Mouse (Mus musculus): ENCODE measurements around the gene Rnf2. TPM values are rescaled to one million over a fixed set of nuclear protein-coding genes. Genes with fewer than 3 reads are reported as not detected.

Gene Rnf2
- polyA plus RNA-seq, 1 experiment: 25.8 TPM

GRCm38 (mm10) chr1:151517571-151518250, 17.0 kb upstream of the Rnf2 start:
- WGBS: 77% methylated on average over 13 of the region's 15 CpGs
- H3K27ac ChIP-seq (ENCODE audit: control insufficient read depth, insufficient read depth, low read depth, low read length, poor library complexity): no peak overlapping the region
- no peak for TF ChIP-seq CTCF (IDR thresholded peaks at IDR 0.05; ENCODE audit: control insufficient read depth, insufficient read depth, low read length)
- TF ChIP-seq POLR2A (IDR thresholded peaks at IDR 0.05; ENCODE audit: borderline replicate concordance, control insufficient read depth, low read depth, low read length): no peak
- H3K4me1 ChIP-seq (ENCODE audit: control insufficient read depth, insufficient read depth, low read length): no peaks in the 10 kb centered on the region
- H3K4me3 ChIP-seq (replicated peaks; ENCODE audit: control insufficient read depth, low read depth, low read length): no peak overlapping the region

DNA sequence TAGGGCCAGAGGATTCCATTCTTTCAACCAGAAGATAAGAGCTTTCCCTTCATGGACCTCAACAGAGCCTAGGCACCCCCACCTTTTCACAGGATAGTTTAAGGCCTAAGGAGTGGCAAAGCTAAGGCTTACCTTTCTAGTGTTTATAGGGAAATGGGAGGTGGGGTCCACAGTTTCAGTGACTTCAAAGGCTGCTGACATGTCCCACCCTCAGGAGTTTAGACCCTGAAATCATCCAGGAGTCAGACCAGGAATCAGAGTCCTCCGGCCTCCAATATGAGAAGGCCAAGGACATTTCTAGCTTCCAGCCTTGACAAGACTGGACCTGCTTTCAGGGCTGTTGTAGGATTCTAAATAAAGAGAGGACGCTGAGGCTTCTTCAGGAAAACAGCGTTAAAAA, 16.1 kb upstream of the Rnf2 start:
- no peak overlapping the region for H3K27ac ChIP-seq (ENCODE audit: control insufficient read depth, insufficient read depth, low read depth, low read length, poor library complexity)
- TF ChIP-seq CTCF (IDR thresholded peaks at IDR 0.05; ENCODE audit: control insufficient read depth, insufficient read depth, low read length) (no peak), POLR2A (IDR thresholded peaks at IDR 0.05; ENCODE audit: borderline replicate concordance, control insufficient read depth, low read depth, low read length) (no peak)
- WGBS: 90% methylated on average over 3 of the region's 3 CpGs
- H3K4me1 ChIP-seq (ENCODE audit: control insufficient read depth, insufficient read depth, low read length): no peaks in the 10 kb centered on the region
- H3K4me3 ChIP-seq (replicated peaks; ENCODE audit: control insufficient read depth, low read depth, low read length): no peak overlapping the region

DNA sequence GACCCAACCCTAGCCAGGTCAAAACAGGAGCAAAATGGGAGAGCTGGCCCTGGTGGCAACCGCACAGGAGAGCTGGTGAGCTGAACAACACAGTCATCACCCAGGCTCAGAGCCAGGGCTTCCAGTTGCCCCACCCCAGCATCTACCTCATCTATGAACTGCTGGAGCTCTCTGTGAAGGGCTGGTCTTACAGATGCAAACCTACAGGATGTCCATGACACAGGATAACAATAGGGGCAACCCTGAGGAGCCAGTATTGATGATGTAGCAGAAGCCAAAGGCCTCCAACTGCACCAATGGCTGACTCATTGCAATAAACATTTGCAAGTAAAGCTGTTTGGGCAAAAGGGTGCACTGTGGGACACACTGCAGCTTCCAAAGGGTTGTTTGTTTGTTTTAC, 15.0 kb upstream of the Rnf2 start:
- H3K27ac ChIP-seq (ENCODE audit: control insufficient read depth, insufficient read depth, low read depth, low read length, poor library complexity): no peak overlapping the region
- H3K4me1 ChIP-seq (ENCODE audit: control insufficient read depth, insufficient read depth, low read length): no peaks in the 10 kb centered on the region
- TF ChIP-seq POLR2A (IDR thresholded peaks at IDR 0.05; ENCODE audit: borderline replicate concordance, control insufficient read depth, low read depth, low read length) (no peak), CTCF (IDR thresholded peaks at IDR 0.05; ENCODE audit: control insufficient read depth, insufficient read depth, low read length) (no peak)
- H3K4me3 ChIP-seq (replicated peaks; ENCODE audit: control insufficient read depth, low read depth, low read length): no peak overlapping the region
- WGBS: 64% methylated on average over 1 of the region's 1 CpGs

DNA sequence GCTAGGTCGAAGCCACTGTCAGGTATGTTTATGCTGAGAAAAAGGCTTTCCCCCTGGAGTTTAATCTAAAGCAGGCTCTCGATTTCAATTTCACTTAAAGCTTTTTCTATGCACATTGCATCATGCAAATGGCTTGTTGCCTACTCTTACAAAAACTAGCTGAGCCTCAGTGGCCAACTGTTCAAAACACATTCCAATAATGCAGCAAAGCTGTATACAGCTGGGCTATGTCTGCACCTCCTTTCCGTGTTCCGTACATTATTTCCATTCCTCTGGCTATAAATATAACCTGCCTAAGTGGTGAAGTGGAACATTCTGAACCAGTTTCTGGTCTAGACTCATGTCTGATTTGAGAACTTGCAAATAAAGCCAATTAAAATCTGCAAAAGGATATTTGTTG, 13.4 kb upstream of the Rnf2 start:
- H3K27ac ChIP-seq (ENCODE audit: control insufficient read depth, insufficient read depth, low read depth, low read length, poor library complexity): no peak overlapping the region
- TF ChIP-seq POLR2A (IDR thresholded peaks at IDR 0.05; ENCODE audit: borderline replicate concordance, control insufficient read depth, low read depth, low read length): no peak
- TF ChIP-seq CTCF (IDR thresholded peaks at IDR 0.05; ENCODE audit: control insufficient read depth, insufficient read depth, low read length): no peak
- H3K4me3 ChIP-seq (replicated peaks; ENCODE audit: control insufficient read depth, low read depth, low read length): no peak overlapping the region
- 89% methylated on average over 4 of the region's 4 CpGs for WGBS
- H3K4me1 ChIP-seq (ENCODE audit: control insufficient read depth, insufficient read depth, low read length): no peaks in the 10 kb centered on the region

GRCm38 (mm10) chr1:151510811-151511210, 10.1 kb upstream of the Rnf2 start:
- WGBS: 52% methylated on average over 4 of the region's 4 CpGs
- TF ChIP-seq CTCF (IDR thresholded peaks at IDR 0.05; ENCODE audit: control insufficient read depth, insufficient read depth, low read length): no peak
- no peak for TF ChIP-seq POLR2A (IDR thresholded peaks at IDR 0.05; ENCODE audit: borderline replicate concordance, control insufficient read depth, low read depth, low read length)
- Histone ChIP-seq H3K4me1 (ENCODE audit: control insufficient read depth, insufficient read depth, low read length) (no peaks in the 10 kb centered on the region), H3K27ac (ENCODE audit: control insufficient read depth, insufficient read depth, low read depth, low read length, poor library complexity) (no peak overlapping the region), H3K4me3 (replicated peaks; ENCODE audit: control insufficient read depth, low read depth, low read length) (no peak overlapping the region)

GRCm38 (mm10) chr1:151499815-151500501, 797 bp downstream of the Rnf2 start:
- 0% methylated on average over 47 of the region's 59 CpGs for WGBS
- TF ChIP-seq CTCF (IDR thresholded peaks at IDR 0.05; ENCODE audit: control insufficient read depth, insufficient read depth, low read length) (no peak), POLR2A (IDR thresholded peaks at IDR 0.05; ENCODE audit: borderline replicate concordance, control insufficient read depth, low read depth, low read length) (no peak; the same call in 1 of the 2 replicates)

GRCm38 (mm10) chr1:151498381-151498780, 2.4 kb downstream of the Rnf2 start:
- no peak overlapping the region for H3K4me3 ChIP-seq (replicated peaks; ENCODE audit: control insufficient read depth, low read depth, low read length)
- peaks cover 2% of the 10 kb centered on the region; the same call in 1 of the 2 replicates for H3K4me1 ChIP-seq (ENCODE audit: control insufficient read depth, insufficient read depth, low read length)
- no peak overlapping the region for H3K27ac ChIP-seq (ENCODE audit: control insufficient read depth, insufficient read depth, low read depth, low read length, poor library complexity)
- TF ChIP-seq CTCF (IDR thresholded peaks at IDR 0.05; ENCODE audit: control insufficient read depth, insufficient read depth, low read length) (no peak), POLR2A (IDR thresholded peaks at IDR 0.05; ENCODE audit: borderline replicate concordance, control insufficient read depth, low read depth, low read length) (no peak)
- WGBS: 75% methylated on average over 3 of the region's 3 CpGs

More at GRCm38 (mm10) chr1:151499815-151500501, 797 bp downstream of the Rnf2 start:
- Histone ChIP-seq H3K27ac (ENCODE audit: control insufficient read depth, insufficient read depth, low read depth, low read length, poor library complexity) (peak overlapping the region; percentile 93), H3K4me1 (ENCODE audit: control insufficient read depth, insufficient read depth, low read length) (peaks cover 2% of the 10 kb centered on the region; the same call in 1 of the 2 replicates), H3K4me3 (replicated peaks; ENCODE audit: control insufficient read depth, low read depth, low read length) (peak overlapping the region; percentile 94)

- peaks cover 2% of the 10 kb centered on the region; the same call in 1 of the 2 replicates for H3K4me1 ChIP-seq (ENCODE audit: control insufficient read depth, insufficient read depth, low read length)
- whole genome bisulfite sequencing: 77% methylated on average over 2 of the region's 2 CpGs
These were observed 2.8 kb downstream of the Rnf2 start for GRCm38 (mm10) chr1:151497942-151498341.

More at GRCm38 (mm10) chr1:151497942-151498341, 2.8 kb downstream of the Rnf2 start:
- Histone ChIP-seq H3K27ac (ENCODE audit: control insufficient read depth, insufficient read depth, low read depth, low read length, poor library complexity) (no peak overlapping the region), H3K4me3 (replicated peaks; ENCODE audit: control insufficient read depth, low read depth, low read length) (no peak overlapping the region)
- no peak for TF ChIP-seq POLR2A (IDR thresholded peaks at IDR 0.05; ENCODE audit: borderline replicate concordance, control insufficient read depth, low read depth, low read length)
- TF ChIP-seq CTCF (IDR thresholded peaks at IDR 0.05; ENCODE audit: control insufficient read depth, insufficient read depth, low read length): no peak
